Mouse (Mus musculus) embryonic facial prominence, embryonic 15.5 days (tissue): ENCODE measurements at regions not wholly inside any gene's neighbourhood (a gene's known extent, or its start where the extent isn't known, plus 50 kb on each side); places are given as distances from the start of the nearest gene placed in this dataset.

Experiments used
- ATAC-seq: fragments of 200-750 bp; cut with Nextera tagmentation; 2 replicates; pipeline ENCODE4 v1.8.0; 2017; ENCODE audit warnings: low read depth, moderate TSS enrichment; ENCODE audit not compliant: insufficient number of reproducible peaks, low FRiP score, low TSS enrichment
- H3K27ac ChIP-seq: fragments of 300-500 bp; sonication (generic); replicated peaks from 2 replicates; pipeline ENCODE4 v1.5.1; 2015; ENCODE audit warnings: mild to moderate bottlenecking, inconsistent platforms
- H3K27me3 ChIP-seq: fragments of 300-500 bp; sonication (generic); 2 replicates; pipeline ENCODE4 v1.6.1; 2015; ENCODE audit warnings: inconsistent platforms
- H3K36me3 ChIP-seq: fragments of 300-500 bp; sonication (generic); 2 replicates; pipeline ENCODE4 v1.6.1; 2015; ENCODE audit warnings: mild to moderate bottlenecking, inconsistent platforms
- H3K4me1 ChIP-seq: fragments of 300-500 bp; sonication (generic); 2 replicates; pipeline ENCODE4 v1.6.1; 2015; ENCODE audit warnings: inconsistent platforms
- H3K4me2 ChIP-seq: fragments of 300-500 bp; sonication (generic); replicated peaks from 2 replicates; pipeline ENCODE4 v1.6.1; 2015; ENCODE audit warnings: mild to moderate bottlenecking, inconsistent platforms
- H3K4me3 ChIP-seq: fragments of 300-500 bp; sonication (generic); replicated peaks from 2 replicates; pipeline ENCODE4 v1.5.1; 2015; ENCODE audit warnings: mild to moderate bottlenecking, inconsistent platforms
- H3K9ac ChIP-seq: fragments of 300-500 bp; sonication (generic); 2 replicates; pipeline ENCODE4 v1.6.1; 2015; ENCODE audit warnings: inconsistent platforms
- H3K9me3 ChIP-seq: fragments of 300-500 bp; sonication (generic); replicated peaks from 2 replicates; pipeline ENCODE4 v1.6.1; 2016; ENCODE audit warnings: inconsistent platforms
- WGBS: fragments of 180-500 bp; shearing (Covaris S2); methylation state at CpG from one replicate; pipeline ENCODE4 v1.1.7; 2015; 5-methylcytosine and 5-hydroxymethylcytosine counted together

DNA sequence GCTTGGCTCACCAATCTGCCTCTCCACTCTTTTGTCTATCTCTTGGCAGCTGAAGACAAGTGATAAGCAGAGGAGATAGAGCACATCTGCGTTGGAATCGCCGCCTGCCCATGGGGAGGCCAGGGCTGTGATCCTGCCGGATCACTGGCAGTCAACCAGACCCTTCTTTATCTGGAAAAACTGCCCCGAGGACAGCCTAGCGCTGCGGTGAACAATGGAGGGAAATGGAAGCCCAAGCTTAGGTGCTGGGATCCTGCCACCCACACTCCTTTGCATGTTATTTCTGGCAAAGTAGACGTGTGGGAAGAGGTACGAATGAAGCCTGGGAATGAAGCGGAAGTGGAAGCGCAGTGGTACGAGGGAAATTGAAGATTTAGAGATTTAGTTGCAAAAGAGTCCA lies 112.8 kb downstream of the Rassf10 start:
- no peak overlapping the region for H3K27ac ChIP-seq
- no peak for ATAC-seq
- WGBS, result 69% methylated on average over 12 of the region's 12 CpGs
- no peaks in the 10 kb centered on the region for H3K27me3 ChIP-seq
- no peak overlapping the region for H3K4me2 ChIP-seq
- no peak overlapping the region for H3K9ac ChIP-seq
- H3K36me3 ChIP-seq, result no peaks in the 10 kb centered on the region
- H3K9me3 ChIP-seq, result no peaks in the 10 kb centered on the region
- no peaks in the 10 kb centered on the region for H3K4me1 ChIP-seq
- H3K4me3 ChIP-seq, result no peak overlapping the region

DNA sequence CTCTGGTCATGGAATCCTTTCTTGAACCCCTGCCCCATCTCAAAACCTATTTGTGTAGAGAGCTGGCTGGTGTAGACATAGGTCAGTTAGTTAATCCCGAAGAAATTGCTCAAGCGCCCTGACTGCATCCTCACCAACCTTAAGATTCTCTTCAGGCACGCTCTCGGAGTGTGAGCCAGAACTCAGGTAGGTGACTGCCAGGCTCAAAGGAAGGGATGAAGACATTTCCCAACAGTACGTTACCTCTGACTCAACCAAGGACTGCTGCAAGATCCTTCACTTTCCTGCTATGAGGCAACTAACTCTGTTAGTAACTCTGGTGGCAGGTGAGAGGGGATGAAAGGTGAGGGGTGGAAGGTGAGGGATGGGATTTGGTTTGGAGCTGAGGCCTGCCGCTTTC lies 114.5 kb downstream of the Rassf10 start:
- Histone ChIP-seq H3K27me3 (no peaks in the 10 kb centered on the region), H3K27ac (no peak overlapping the region), H3K36me3 (no peaks in the 10 kb centered on the region), H3K9me3 (no peaks in the 10 kb centered on the region), H3K4me1 (no peaks in the 10 kb centered on the region), H3K4me2 (no peak overlapping the region), H3K4me3 (no peak overlapping the region), H3K9ac (no peak overlapping the region)
- no peak for ATAC-seq
- 91% methylated on average over 6 of the region's 6 CpGs for WGBS

DNA sequence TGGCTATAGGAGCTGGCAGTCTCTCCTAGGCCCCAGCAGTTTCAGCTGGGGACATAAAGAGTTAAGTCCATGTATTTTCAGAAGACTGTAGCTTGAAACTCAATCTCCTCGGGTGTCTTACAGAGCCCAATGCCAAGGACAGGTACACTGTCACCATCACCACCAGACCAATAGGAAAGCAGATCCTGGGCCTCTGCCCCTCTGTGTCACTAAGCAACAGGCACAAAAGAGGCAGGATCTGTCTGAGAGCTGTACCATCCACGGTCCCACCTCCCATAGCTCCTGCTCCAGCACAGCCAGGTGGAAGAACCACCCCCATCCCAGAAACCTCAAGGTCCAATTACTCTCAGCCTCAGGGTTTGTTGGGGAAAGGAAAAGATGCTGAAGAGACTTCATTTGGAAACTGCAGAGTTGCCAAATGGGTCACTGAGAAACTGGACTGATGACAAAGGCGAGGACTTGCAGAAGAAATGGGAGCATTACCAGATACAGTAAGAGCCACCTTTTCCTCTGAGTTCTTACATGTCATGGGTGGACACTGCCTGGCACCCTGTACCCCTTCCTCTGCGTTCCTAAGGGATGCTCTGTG lies 115.7 kb downstream of the Rassf10 start:
- Histone ChIP-seq H3K9ac (no peak overlapping the region), H3K9me3 (no peaks in the 10 kb centered on the region), H3K4me2 (no peak overlapping the region), H3K4me3 (no peak overlapping the region), H3K4me1 (no peaks in the 10 kb centered on the region), H3K27ac (no peak overlapping the region), H3K27me3 (no peaks in the 10 kb centered on the region), H3K36me3 (no peaks in the 10 kb centered on the region)
- WGBS, result 57% methylated on average over 4 of the region's 4 CpGs
- ATAC-seq, result no peak

- H3K4me1 ChIP-seq, result no peaks in the 10 kb centered on the region
- WGBS, result 83% methylated on average over 1 of the region's 1 CpGs
- H3K4me2 ChIP-seq, result no peak overlapping the region
- H3K27ac ChIP-seq, result no peak overlapping the region
- H3K4me3 ChIP-seq, result no peak overlapping the region
- no peaks in the 10 kb centered on the region for H3K9me3 ChIP-seq
- no peaks in the 10 kb centered on the region for H3K27me3 ChIP-seq
- no peak overlapping the region for H3K9ac ChIP-seq
- ATAC-seq, result no peak
- H3K36me3 ChIP-seq, result no peaks in the 10 kb centered on the region
These were observed 117.7 kb downstream of the Rassf10 start for GRCm38 (mm10) chr7:113071418-113071817.

DNA sequence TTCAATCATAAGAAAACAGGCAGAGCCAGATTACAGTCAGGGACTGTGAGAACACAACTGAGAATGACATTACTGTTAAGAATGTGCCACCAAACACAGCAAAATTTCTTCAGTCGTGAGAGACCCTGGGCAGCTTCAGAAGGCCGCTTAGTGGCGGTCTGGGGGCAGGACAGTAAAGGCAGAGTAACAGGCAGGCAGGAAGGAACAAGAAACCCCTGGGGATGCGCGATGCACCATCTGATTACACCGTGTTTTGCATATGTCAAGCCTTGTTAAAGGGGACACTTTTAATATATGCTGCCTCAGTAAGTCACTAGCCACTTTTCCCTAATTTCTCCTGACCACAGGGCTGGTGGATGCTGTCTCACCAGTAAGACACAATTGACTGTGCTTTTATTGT lies 120.0 kb downstream of the Rassf10 start:
- no peaks in the 10 kb centered on the region for H3K9me3 ChIP-seq
- no peaks in the 10 kb centered on the region for H3K27me3 ChIP-seq
- H3K27ac ChIP-seq, result no peak overlapping the region
- no peak overlapping the region for H3K4me2 ChIP-seq
- WGBS, result 35% methylated on average over 6 of the region's 6 CpGs
- no peaks in the 10 kb centered on the region for H3K36me3 ChIP-seq
- H3K9ac ChIP-seq, result no peak overlapping the region
- no peak overlapping the region for H3K4me3 ChIP-seq
- ATAC-seq, result no peak
- no peaks in the 10 kb centered on the region for H3K4me1 ChIP-seq

DNA sequence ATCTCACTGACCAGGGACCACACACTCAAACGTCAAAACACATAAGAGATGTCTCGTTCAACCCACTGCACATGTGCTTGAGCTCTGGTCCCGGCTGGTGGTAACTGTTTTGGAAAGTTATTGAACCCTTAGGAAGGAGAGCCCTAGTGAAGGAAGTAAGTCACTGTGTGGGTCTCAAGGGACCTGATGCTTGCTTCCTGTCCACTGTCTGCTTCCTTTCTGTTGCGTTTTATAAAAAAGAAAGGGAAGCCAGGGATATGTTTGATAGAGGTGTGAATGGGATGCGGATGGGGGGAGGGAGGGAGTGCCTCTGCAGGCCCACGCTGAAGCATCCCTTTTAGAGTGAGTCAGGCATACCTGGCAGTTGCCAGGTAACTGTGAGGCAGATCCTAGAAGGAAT lies 121.6 kb downstream of the Rassf10 start:
- Histone ChIP-seq H3K27me3 (no peaks in the 10 kb centered on the region), H3K36me3 (no peaks in the 10 kb centered on the region), H3K4me2 (no peak overlapping the region), H3K4me3 (no peak overlapping the region), H3K9ac (no peak overlapping the region), H3K27ac (no peak overlapping the region), H3K9me3 (no peaks in the 10 kb centered on the region), H3K4me1 (no peaks in the 10 kb centered on the region)
- 61% methylated on average over 6 of the region's 6 CpGs for WGBS
- no peak for ATAC-seq

- 93% methylated on average over 7 of the region's 7 CpGs for WGBS
- no peak overlapping the region for H3K27ac ChIP-seq
- H3K4me2 ChIP-seq, result no peak overlapping the region
- H3K9ac ChIP-seq, result no peak overlapping the region
- H3K27me3 ChIP-seq, result no peaks in the 10 kb centered on the region
- no peaks in the 10 kb centered on the region for H3K9me3 ChIP-seq
- ATAC-seq, result no peak
- no peaks in the 10 kb centered on the region for H3K4me1 ChIP-seq
- H3K4me3 ChIP-seq, result no peak overlapping the region
- no peaks in the 10 kb centered on the region for H3K36me3 ChIP-seq
These were observed 122.5 kb downstream of the Rassf10 start for GRCm38 (mm10) chr7:113076243-113076642.

GRCm38 (mm10) chr7:113081120-113081519 lies 126.1 kb upstream of the Arntl start:
- Histone ChIP-seq H3K9me3 (no peaks in the 10 kb centered on the region), H3K36me3 (no peaks in the 10 kb centered on the region), H3K4me3 (no peak overlapping the region), H3K27ac (no peak overlapping the region), H3K9ac (no peak overlapping the region), H3K4me2 (no peak overlapping the region), H3K4me1 (peaks cover 2% of the 10 kb centered on the region; the same call in 1 of the 2 replicates), H3K27me3 (no peaks in the 10 kb centered on the region)
- ATAC-seq, result no peak
- WGBS, result 58% methylated on average over 5 of the region's 5 CpGs

DNA sequence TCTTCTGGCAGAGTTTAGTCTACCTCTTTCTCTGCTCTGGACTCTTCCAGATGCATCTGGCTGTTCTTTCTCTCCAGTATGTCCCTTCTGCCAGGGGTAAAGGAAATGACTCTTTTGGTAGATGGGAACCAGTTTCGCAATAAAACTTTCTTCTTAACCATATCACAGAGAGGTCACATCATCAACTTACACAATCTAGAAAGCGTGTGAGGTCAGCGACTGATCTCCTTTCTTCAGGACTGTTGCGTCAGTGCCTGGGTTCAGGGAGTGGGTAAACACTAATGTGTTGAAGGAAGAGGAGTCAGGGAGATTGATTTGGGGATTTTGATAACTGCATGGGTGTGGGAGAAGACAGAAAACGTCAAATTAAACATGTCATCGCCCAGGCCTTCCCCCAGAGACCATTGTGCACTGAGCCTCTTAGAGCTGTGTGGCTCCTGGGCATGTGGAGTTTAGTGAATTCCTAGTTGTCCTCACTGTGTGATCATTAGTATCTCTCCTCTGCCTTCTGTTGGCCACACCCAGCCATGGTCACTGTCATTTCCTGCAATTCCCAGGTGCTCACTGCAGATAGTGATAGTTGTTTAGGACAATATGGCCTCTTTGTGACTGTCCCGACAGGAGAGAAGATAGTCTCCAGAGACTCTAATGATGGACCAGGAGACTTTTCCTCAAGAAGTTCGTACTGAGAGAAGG lies 122.2 kb upstream of the Arntl start:
- Histone ChIP-seq H3K27ac (no peak overlapping the region), H3K9me3 (no peaks in the 10 kb centered on the region), H3K36me3 (no peaks in the 10 kb centered on the region), H3K9ac (no peak overlapping the region), H3K4me2 (no peak overlapping the region), H3K4me3 (no peak overlapping the region), H3K27me3 (no peaks in the 10 kb centered on the region), H3K4me1 (peaks cover 2% of the 10 kb centered on the region; the same call in 1 of the 2 replicates)
- ATAC-seq, result no peak
- WGBS, result 74% methylated on average over 8 of the region's 8 CpGs

GRCm38 (mm10) chr7:113086158-113086557 lies 121.1 kb upstream of the Arntl start:
- Histone ChIP-seq H3K9me3 (no peaks in the 10 kb centered on the region), H3K36me3 (no peaks in the 10 kb centered on the region), H3K4me2 (no peak overlapping the region), H3K9ac (no peak overlapping the region), H3K27ac (no peak overlapping the region), H3K4me1 (peaks cover 2% of the 10 kb centered on the region; the same call in 1 of the 2 replicates), H3K27me3 (no peaks in the 10 kb centered on the region), H3K4me3 (no peak overlapping the region)
- ATAC-seq, result no peak
- 48% methylated on average over 1 of the region's 1 CpGs for WGBS

- Histone ChIP-seq H3K9ac (no peak overlapping the region), H3K9me3 (no peaks in the 10 kb centered on the region), H3K4me2 (no peak overlapping the region), H3K27ac (no peak overlapping the region), H3K36me3 (no peaks in the 10 kb centered on the region), H3K4me3 (no peak overlapping the region), H3K27me3 (no peaks in the 10 kb centered on the region), H3K4me1 (peaks cover 2% of the 10 kb centered on the region; the same call in 1 of the 2 replicates)
- WGBS, result 80% methylated on average over 5 of the region's 5 CpGs
- ATAC-seq, result no peak
These were observed 119.6 kb upstream of the Arntl start for GRCm38 (mm10) chr7:113087646-113088045.

- ATAC-seq, result no peak
- no peaks in the 10 kb centered on the region for H3K9me3 ChIP-seq
- no peak overlapping the region for H3K9ac ChIP-seq
- no peaks in the 10 kb centered on the region for H3K36me3 ChIP-seq
- H3K4me3 ChIP-seq, result no peak overlapping the region
- H3K4me1 ChIP-seq, result peaks cover 2% of the 10 kb centered on the region; the same call in 1 of the 2 replicates
- no peak overlapping the region for H3K27ac ChIP-seq
- no peak overlapping the region for H3K4me2 ChIP-seq
- no peaks in the 10 kb centered on the region for H3K27me3 ChIP-seq
- WGBS, result 74% methylated on average over 4 of the region's 4 CpGs
These were observed 118.2 kb upstream of the Arntl start for GRCm38 (mm10) chr7:113089044-113089443.
